Mouse (Mus musculus) myocyte (in vitro differentiated cells): ENCODE results near the gene Lrmda.

Experiments
- CEBPB ChIP-seq: IDR thresholded peaks from 2 replicates; pipeline ENCODE4 v1.6.1; 2011; ENCODE audit warnings: mild to moderate bottlenecking, moderate library complexity; ENCODE audit not compliant: poor library complexity, insufficient read depth, severe bottlenecking
- MAX ChIP-seq: IDR thresholded peaks from one replicate; pipeline ENCODE4 v1.6.1; 2011; ENCODE audit warnings: low read depth, mild to moderate bottlenecking, control low read depth
- MYOD1 ChIP-seq, 3 experiments: IDR thresholded peaks; one replicate each; pipeline ENCODE4 v1.6.1; 2011; ENCODE audit warnings: control low read depth in 2 of 3, low read depth in 2 of 3, mild to moderate bottlenecking in 2 of 3, moderate library complexity in 1 of 3; ENCODE audit not compliant: insufficient read length in 2 of 3, control insufficient read depth in 1 of 3
- MYOG ChIP-seq, 3 experiments: IDR thresholded peaks; one replicate each; pipeline ENCODE4 v1.6.1; 2011; ENCODE audit warnings: control low read depth in 2 of 3, low read depth in 2 of 3, mild to moderate bottlenecking in 2 of 3; ENCODE audit not compliant: insufficient read length in 2 of 3, control insufficient read depth in 1 of 3, insufficient read depth in 1 of 3
- POLR2A ChIP-seq: IDR thresholded peaks from one replicate; pipeline ENCODE4 v1.6.1; 2011; ENCODE audit warnings: low read depth, mild to moderate bottlenecking, control low read depth, moderate library complexity; ENCODE audit not compliant: insufficient read length
- POLR2AphosphoS2 ChIP-seq: IDR thresholded peaks from one replicate; pipeline ENCODE4 v1.6.1; 2011; ENCODE audit warnings: low read depth, control low read depth; ENCODE audit not compliant: insufficient read length
- REST ChIP-seq: IDR thresholded peaks from one replicate; pipeline ENCODE4 v1.6.1; 2011; ENCODE audit warnings: mild to moderate bottlenecking, control low read depth, moderate library complexity; ENCODE audit not compliant: insufficient read depth, insufficient read length
- TCF12 ChIP-seq: IDR thresholded peaks from one replicate; pipeline ENCODE4 v1.6.1; 2011; ENCODE audit warnings: mild to moderate bottlenecking, control low read depth; ENCODE audit not compliant: poor library complexity, insufficient read depth, severe bottlenecking
- USF1 ChIP-seq: IDR thresholded peaks from one replicate; pipeline ENCODE4 v1.6.1; 2011; ENCODE audit warnings: low read depth, mild to moderate bottlenecking, control low read depth, moderate library complexity

GRCm38 (mm10) chr14:22088604-22089003, 69.1 kb downstream of the Lrmda start:
- no peak for TF ChIP-seq CEBPB
- no peak for TF ChIP-seq TCF12
- no peak for TF ChIP-seq MYOG (IDR thresholded peaks at IDR 0.05; ENCODE audit: control insufficient read depth in 1 of 3, insufficient read depth in 1 of 3, insufficient read length in 2 of 3, low read depth in 2 of 3)
- no peak for TF ChIP-seq USF1
- no peak for TF ChIP-seq MYOD1 (IDR thresholded peaks at IDR 0.05; ENCODE audit: control insufficient read depth in 1 of 3, insufficient read length in 2 of 3, low read depth in 2 of 3)
- no peak for TF ChIP-seq POLR2A
- TF ChIP-seq POLR2AphosphoS2: no peak
- no peak for TF ChIP-seq MAX
- TF ChIP-seq REST: no peak
